Mouse (Mus musculus) intestine, embryonic 14.5 days (tissue): ENCODE data around the gene Fbln2. TPM values are rescaled to one million over a fixed set of nuclear protein-coding genes. Genes with fewer than 3 reads are reported as not detected.
A peak's percentile ranks its signal among the peaks of the same experiment; 100 is the strongest.

Experiments used
- ATAC-seq: fragments of 200-750 bp; cut with Nextera tagmentation; replicated peaks from 2 replicates; pipeline ENCODE4 v1.8.0; 2017; ENCODE audit warnings: low read depth, moderate number of reproducible peaks, moderate TSS enrichment, moderate library complexity; ENCODE audit not compliant: low FRiP score, low TSS enrichment
- DNase-seq: peaks from one replicate; pipeline ENCODE4 v3.0.0-alpha.2; 2018; ENCODE audit warnings: low spot score
- H3K27ac ChIP-seq: fragments of 300-500 bp; sonication (generic); 2 replicates; pipeline ENCODE4 v1.5.1; 2014; ENCODE audit warnings: low read depth, mild to moderate bottlenecking, control low read depth
- H3K27me3 ChIP-seq: fragments of 300-500 bp; sonication (generic); replicated peaks from 2 replicates; pipeline ENCODE4 v1.6.1; 2014; ENCODE audit warnings: low read length, control low read depth; ENCODE audit not compliant: control insufficient read depth, insufficient read depth
- H3K36me3 ChIP-seq: fragments of 300-500 bp; sonication (generic); 2 replicates; pipeline ENCODE4 v1.6.1; 2014; ENCODE audit warnings: low read length, control low read depth; ENCODE audit not compliant: control insufficient read depth, insufficient read depth
- H3K4me1 ChIP-seq: fragments of 300-500 bp; sonication (generic); replicated peaks from 2 replicates; pipeline ENCODE4 v1.6.1; 2014; ENCODE audit warnings: low read length, control low read depth, mixed read lengths; ENCODE audit not compliant: control insufficient read depth, insufficient read depth
- H3K4me2 ChIP-seq: fragments of 300-500 bp; sonication (generic); 2 replicates; pipeline ENCODE4 v1.6.1; 2014; ENCODE audit warnings: low read length
- H3K4me3 ChIP-seq: fragments of 300-500 bp; sonication (generic); 2 replicates; pipeline ENCODE4 v1.5.1; 2014; ENCODE audit warnings: low read depth, low read length, control low read depth, mixed read lengths
- H3K9ac ChIP-seq: fragments of 300-500 bp; sonication (generic); 2 replicates; pipeline ENCODE4 v1.6.1; 2014; ENCODE audit warnings: mild to moderate bottlenecking, low read length
- H3K9me3 ChIP-seq: fragments of 300-500 bp; sonication (generic); 2 replicates; pipeline ENCODE4 v1.6.1; 2016; ENCODE audit warnings: low read length, control low read depth; ENCODE audit not compliant: control insufficient read depth
- WGBS: fragments of 180-500 bp; shearing (Covaris S2); extraction: QIAGEN DNeasy Blood & Tissue Kit; methylation state at CpG from one replicate; pipeline ENCODE4 v1.1.7; 2014; 5-methylcytosine and 5-hydroxymethylcytosine counted together
- polyA plus RNA-seq: library from polyadenylated mRNA; unstranded; fragments of >200 nt; fragmentation: Nextera tagmentation; extraction: Ambion mirVana; gene quantifications from 2 replicates; pipeline ENCODE4 v1.2.1, GENCODE M21; 2014

Gene Fbln2
- polyA plus RNA-seq, 1 experiment from 2014 or later: 49.0 TPM

- Histone ChIP-seq H3K4me2 (no peak overlapping the region), H3K9me3 (no peaks in the 10 kb centered on the region), H3K27ac (no peak overlapping the region), H3K4me3 (no peak overlapping the region), H3K36me3 (no peaks in the 10 kb centered on the region), H3K27me3 (peaks cover 16% of the 10 kb centered on the region), H3K9ac (no peak overlapping the region), H3K4me1 (no peaks in the 10 kb centered on the region)
- 47% methylated on average over 1 of the region's 1 CpGs for WGBS
- ATAC-seq: no peak
- no peak for DNase-seq
Observed at GRCm38 (mm10) chr6:91278302-91278701, 66.0 kb downstream of the Fbln2 start.

DNA sequence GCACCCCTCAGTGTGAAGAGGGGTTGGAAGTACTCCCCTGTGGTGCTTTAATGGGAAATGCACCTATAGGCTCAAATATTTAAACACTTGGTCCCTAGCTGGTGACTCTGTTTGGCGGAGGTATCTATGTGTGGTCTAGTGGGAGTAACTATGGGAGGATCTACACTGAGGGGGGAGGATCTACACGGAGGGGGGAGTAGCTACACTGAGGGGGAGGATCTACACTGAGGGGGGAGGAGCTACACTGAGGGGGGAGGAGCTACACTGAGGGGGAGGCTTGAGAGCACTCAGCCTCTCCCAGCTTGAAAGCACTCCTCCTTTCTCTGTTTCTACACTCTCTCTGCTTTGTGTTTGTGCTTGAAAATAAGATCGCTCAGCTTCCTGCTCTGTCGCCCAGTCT lies 67.2 kb downstream of the Fbln2 start:
- 28% methylated on average over 4 of the region's 4 CpGs for WGBS
- H3K9ac ChIP-seq: no peak overlapping the region
- H3K4me3 ChIP-seq: no peak overlapping the region
- no peak overlapping the region for H3K4me2 ChIP-seq
- ATAC-seq (no peak), DNase-seq (no peak)
- peaks cover 28% of the 10 kb centered on the region for H3K27me3 ChIP-seq
- no peak overlapping the region for H3K27ac ChIP-seq
- no peaks in the 10 kb centered on the region for H3K4me1 ChIP-seq
- no peaks in the 10 kb centered on the region for H3K36me3 ChIP-seq
- H3K9me3 ChIP-seq: no peaks in the 10 kb centered on the region

- WGBS: 3% methylated on average over 6 of the region's 6 CpGs
Observed at GRCm38 (mm10) chr6:91281206-91281605, 69.0 kb downstream of the Fbln2 start.

GRCm38 (mm10) chr6:91281747-91282146 lies 69.5 kb downstream of the Fbln2 start:
- no peaks in the 10 kb centered on the region for H3K9me3 ChIP-seq
- WGBS: 48% methylated on average over 5 of the region's 5 CpGs
- H3K27ac ChIP-seq: no peak overlapping the region
- no peak for DNase-seq
- H3K27me3 ChIP-seq: peaks cover 50% of the 10 kb centered on the region
- H3K9ac ChIP-seq: no peak overlapping the region
- H3K4me3 ChIP-seq: no peak overlapping the region
- H3K36me3 ChIP-seq: no peaks in the 10 kb centered on the region
- H3K4me2 ChIP-seq: no peak overlapping the region
- ATAC-seq: no peak
- H3K4me1 ChIP-seq: no peaks in the 10 kb centered on the region

More at GRCm38 (mm10) chr6:91281206-91281605, 69.0 kb downstream of the Fbln2 start:
- DNase-seq (peak; percentile 99), ATAC-seq (peak; percentile 61; the same call in 1 of the 2 replicates)
- no peak overlapping the region for H3K4me2 ChIP-seq
- H3K9ac ChIP-seq: no peak overlapping the region
- H3K4me3 ChIP-seq: no peak overlapping the region
- no peaks in the 10 kb centered on the region for H3K4me1 ChIP-seq
- peaks cover 45% of the 10 kb centered on the region for H3K27me3 ChIP-seq
- H3K27ac ChIP-seq: no peak overlapping the region
- no peaks in the 10 kb centered on the region for H3K9me3 ChIP-seq
- H3K36me3 ChIP-seq: no peaks in the 10 kb centered on the region

GRCm38 (mm10) chr6:91283031-91283430 lies 70.8 kb downstream of the Fbln2 start:
- no peak overlapping the region for H3K27ac ChIP-seq
- H3K4me1 ChIP-seq: no peaks in the 10 kb centered on the region
- H3K4me3 ChIP-seq: no peak overlapping the region
- ATAC-seq (no peak), DNase-seq (no peak)
- no peaks in the 10 kb centered on the region for H3K36me3 ChIP-seq
- 62% methylated on average over 7 of the region's 7 CpGs for WGBS
- peaks cover 63% of the 10 kb centered on the region for H3K27me3 ChIP-seq
- no peak overlapping the region for H3K9ac ChIP-seq
- no peak overlapping the region for H3K4me2 ChIP-seq
- no peaks in the 10 kb centered on the region for H3K9me3 ChIP-seq

DNA sequence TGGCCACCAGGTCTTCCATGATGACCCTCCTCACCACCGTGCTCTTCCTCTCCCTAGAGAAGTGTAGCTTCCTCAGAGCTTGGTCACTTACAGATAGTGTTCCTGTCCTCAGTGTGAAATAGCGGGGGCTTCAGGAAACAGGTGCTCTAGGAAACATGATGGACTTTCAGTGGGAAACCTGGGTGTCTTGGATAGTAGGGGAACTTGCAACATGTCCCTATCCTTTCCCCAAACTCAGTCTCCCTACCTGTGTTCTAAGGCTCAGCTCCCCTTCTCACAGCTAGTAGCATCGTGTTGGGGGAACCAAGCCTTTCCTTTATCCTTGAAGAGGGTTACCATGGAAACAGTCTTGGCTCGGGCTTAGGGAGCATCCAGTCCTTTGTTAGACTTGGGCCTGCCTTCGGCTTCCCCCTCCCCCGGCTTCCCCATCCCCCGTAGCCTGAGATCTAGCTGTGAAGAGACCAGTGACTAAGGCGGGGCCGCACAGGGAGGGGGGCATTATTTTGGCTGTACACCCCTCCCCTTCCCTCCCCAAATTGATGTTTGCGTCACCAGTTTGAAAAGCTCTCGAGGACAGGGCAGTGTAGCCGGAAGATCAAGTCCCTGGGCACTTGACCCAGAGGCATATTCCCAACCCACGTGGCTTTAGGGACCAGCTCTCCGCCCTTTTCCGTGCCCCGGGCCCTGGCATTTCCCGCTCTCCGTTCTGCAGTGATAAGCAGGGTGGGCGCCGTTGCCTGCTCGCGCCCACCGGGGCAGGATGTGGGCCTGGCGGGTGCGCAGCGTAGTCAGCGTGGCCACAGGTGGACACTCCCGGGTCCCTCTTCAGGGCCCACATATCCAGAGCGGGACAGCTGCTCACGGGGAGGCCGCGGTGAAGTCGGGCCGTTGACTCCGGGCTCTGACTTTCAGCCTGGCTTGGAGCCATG lies 72.5 kb downstream of the Fbln2 start:
- peak; percentile 13 for ATAC-seq
- peaks cover 79% of the 10 kb centered on the region for H3K27me3 ChIP-seq
- H3K36me3 ChIP-seq: no peaks in the 10 kb centered on the region
- no peak overlapping the region for H3K9ac ChIP-seq
- no peaks in the 10 kb centered on the region for H3K4me1 ChIP-seq
- no peaks in the 10 kb centered on the region for H3K9me3 ChIP-seq
- no peak overlapping the region for H3K27ac ChIP-seq
- no peak for DNase-seq
- H3K4me2 ChIP-seq: peak overlapping the region; percentile 39
- WGBS: 6% methylated on average over 35 of the region's 35 CpGs
- peak overlapping the region; percentile 13 for H3K4me3 ChIP-seq

DNA sequence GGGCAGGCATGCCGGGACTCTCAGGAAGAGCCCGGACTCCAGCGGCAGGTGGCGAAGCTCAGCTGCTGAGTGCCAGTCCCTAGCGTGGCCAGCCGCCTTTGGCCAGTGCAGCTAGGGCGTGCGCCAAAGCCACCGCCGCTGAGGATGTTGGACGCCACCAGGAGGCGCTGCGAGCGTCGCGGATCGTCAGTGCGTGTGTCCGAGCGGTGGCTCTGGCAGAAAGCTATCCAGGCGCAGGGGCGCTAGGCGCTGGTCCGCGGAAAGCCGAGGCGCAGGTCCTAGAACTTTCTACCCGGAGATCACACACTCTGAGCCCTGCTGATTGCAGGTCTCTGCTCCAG lies 73.2 kb downstream of the Fbln2 start:
- Histone ChIP-seq H3K36me3 (no peaks in the 10 kb centered on the region), H3K4me2 (peak overlapping the region; percentile 39), H3K9ac (no peak overlapping the region), H3K9me3 (no peaks in the 10 kb centered on the region), H3K4me3 (peak overlapping the region; percentile 13; the same call in 1 of the 2 replicates), H3K27me3 (peaks cover 79% of the 10 kb centered on the region), H3K27ac (no peak overlapping the region), H3K4me1 (no peaks in the 10 kb centered on the region)
- under 1% methylated on average over 28 of the region's 28 CpGs for WGBS
- ATAC-seq (peak; percentile 42), DNase-seq (peak; percentile 88)

- no peaks in the 10 kb centered on the region for H3K4me1 ChIP-seq
- H3K27ac ChIP-seq: no peak overlapping the region
- peaks cover 79% of the 10 kb centered on the region for H3K27me3 ChIP-seq
- H3K9ac ChIP-seq: no peak overlapping the region
- 0 out of 2 replicates have a peak overlapping the region, but pooled peaks have one; percentile 39 for H3K4me2 ChIP-seq
- no peaks in the 10 kb centered on the region for H3K9me3 ChIP-seq
- WGBS: 32% methylated on average over 30 of the region's 30 CpGs
- no peak; the same call in 1 of the 2 replicates for ATAC-seq
- DNase-seq: no peak
- H3K36me3 ChIP-seq: no peaks in the 10 kb centered on the region
- H3K4me3 ChIP-seq: 0 out of 2 replicates have a peak overlapping the region, but pooled peaks have one; percentile 13
Observed at GRCm38 (mm10) chr6:91285814-91286545, 73.7 kb downstream of the Fbln2 start.
